Mouse (Mus musculus): ENCODE data around the gene Slc6a2.

DNA sequence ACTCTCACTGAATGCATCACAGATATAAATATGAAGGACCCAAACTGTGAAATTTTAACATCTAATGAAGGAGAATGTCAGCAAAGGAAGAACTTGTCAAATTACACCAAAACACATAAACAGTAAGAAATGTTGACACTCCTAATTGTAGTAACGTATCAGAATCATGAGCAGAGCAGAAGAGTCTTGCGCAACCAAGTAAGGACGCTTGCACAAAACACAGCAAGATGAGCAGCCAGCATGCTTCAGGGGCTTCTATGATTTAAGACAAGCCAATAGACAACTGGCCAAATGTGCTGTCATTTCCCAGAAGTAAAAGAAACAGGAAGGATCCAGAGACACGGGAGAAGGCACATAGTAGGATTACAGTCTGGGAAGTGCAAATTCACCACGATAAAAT lies 5.8 kb upstream of the Slc6a2 start:
- TF ChIP-seq CTCF (IDR thresholded peaks at IDR 0.05; ENCODE audit: low read depth) (no peak), EP300 (IDR thresholded peaks at IDR 0.05; ENCODE audit: low read depth) (no peak)

Data from heart, postnatal 0 days (tissue).